ENCODE assay signal across 11 mouse cellular contexts in genomic region chr4:154787960-154788702, GRCm38 (mm10). TPM values are rescaled to one million over a fixed set of nuclear protein-coding genes. Genes with fewer than 3 reads are reported as not detected.
A peak's percentile ranks its signal among the peaks of the same experiment; 100 is the strongest.
DNase-seq lines count a peak whose midpoint lies in the region; ATAC-seq and TF ChIP-seq lines count a peak whose summit lies in the region.
"Had no signal": no experiment of that assay in that cellular context is flagged by ENCODE, and none has a peak within 500 bp of the region (broad histone marks: within the 10 kb centered on the region; RNA-seq: fewer than 3 reads in every experiment).

No protein-coding gene starts in this region.

- no peak for TF ChIP-seq CTCF in forebrain, postnatal 0 days (IDR thresholded peaks at IDR 0.05; ENCODE audit: low read depth)

- WGBS in forebrain, postnatal 0 days, result 61% methylated on average over 13 of the region's 13 CpGs
- WGBS in forebrain, embryonic 13.5 days, result 82% methylated on average over 13 of the region's 13 CpGs
- 43% methylated on average over 13 of the region's 13 CpGs for WGBS in limb, embryonic 13.5 days

- no peaks in the 10 kb centered on the region for H3K36me3 ChIP-seq in forebrain, postnatal 0 days (ENCODE audit: insufficient read depth)
- no peaks in the 10 kb centered on the region for H3K36me3 ChIP-seq in forebrain, embryonic 13.5 days (ENCODE audit: poor library complexity, severe bottlenecking)
- no peaks in the 10 kb centered on the region for H3K36me3 ChIP-seq in limb, embryonic 13.5 days
- H3K36me3 ChIP-seq: midbrain, embryonic 15.5 days had no signal

- H3K4me3 ChIP-seq in forebrain, postnatal 0 days (ENCODE audit: low read depth, low read length), result no peak overlapping the region
- H3K4me3 ChIP-seq in forebrain, embryonic 13.5 days, result no peak overlapping the region
- no peak overlapping the region for H3K4me3 ChIP-seq in limb, embryonic 13.5 days
- H3K4me3 ChIP-seq: midbrain, embryonic 15.5 days had no signal

- H3K4me2 ChIP-seq in forebrain, postnatal 0 days (ENCODE audit: low read depth), result no peak overlapping the region
- H3K4me2 ChIP-seq in forebrain, embryonic 13.5 days, result no peak overlapping the region
- H3K4me2 ChIP-seq in limb, embryonic 13.5 days (replicated peaks), result peak overlapping the region; percentile 30; the same call in 1 of the 2 replicates
- H3K4me2 ChIP-seq: midbrain, embryonic 15.5 days had no signal

- H3K9me3 ChIP-seq in forebrain, postnatal 0 days (ENCODE audit: low read length), result no peaks in the 10 kb centered on the region
- H3K9me3 ChIP-seq in forebrain, embryonic 13.5 days (replicated peaks), result no peaks in the 10 kb centered on the region
- no peaks in the 10 kb centered on the region for H3K9me3 ChIP-seq in limb, embryonic 13.5 days
- H3K9me3 ChIP-seq: midbrain, embryonic 15.5 days had no signal

- no peak overlapping the region for H3K9ac ChIP-seq in forebrain, postnatal 0 days
- no peak overlapping the region for H3K9ac ChIP-seq in forebrain, embryonic 13.5 days
- peak overlapping the region; percentile 43 for H3K9ac ChIP-seq in limb, embryonic 13.5 days
- H3K9ac ChIP-seq: midbrain, embryonic 15.5 days had no signal

- ATAC-seq in forebrain, postnatal 0 days, result peak; percentile 25; the same call in 1 of the 2 replicates
- no peak for ATAC-seq in forebrain, embryonic 13.5 days
- no peak for ATAC-seq in limb, embryonic 13.5 days (ENCODE audit: low FRiP score, low read depth)
- no peak for ATAC-seq in erythroblast, adult 5-6 weeks (replicated peaks; ENCODE audit: low FRiP score, poor library complexity, severe bottlenecking)
- ATAC-seq: midbrain, embryonic 15.5 days had no signal

- H3K27ac ChIP-seq in forebrain, postnatal 0 days (ENCODE audit: low read depth, low read length), result no peak overlapping the region
- H3K27ac ChIP-seq in forebrain, embryonic 13.5 days, result no peak overlapping the region
- peak overlapping the region; percentile 65; the same call in 1 of the 2 replicates for H3K27ac ChIP-seq in limb, embryonic 13.5 days
- H3K27ac ChIP-seq: midbrain, embryonic 15.5 days had no signal

- no peak for DNase-seq in forebrain, postnatal 0 days
- DNase-seq in right cerebral cortex, postnatal 10 days (ENCODE audit: low spot score in 2 of 2), result peak; percentile 44 to 51
- no peak for DNase-seq in right cerebral cortex, postnatal 36 days (ENCODE audit: low spot score in 2 of 2)
- no peak for DNase-seq in adrenal gland, postnatal 10 days
- DNase-seq in thymus, postnatal 10 days (ENCODE audit: low spot score in 2 of 2), result no peak
- DNase-seq: B cell, adult 2 months had no signal

- H3K4me1 ChIP-seq in forebrain, postnatal 0 days (ENCODE audit: insufficient read depth), result no peaks in the 10 kb centered on the region
- no peaks in the 10 kb centered on the region for H3K4me1 ChIP-seq in forebrain, embryonic 13.5 days
- peaks cover 43% of the 10 kb centered on the region for H3K4me1 ChIP-seq in limb, embryonic 13.5 days
- H3K4me1 ChIP-seq: midbrain, embryonic 15.5 days had no signal

- H3K27me3 ChIP-seq in forebrain, postnatal 0 days (ENCODE audit: insufficient read depth, low read length), result no peaks in the 10 kb centered on the region
- peaks cover 5% of the 10 kb centered on the region; the same call in 1 of the 2 replicates for H3K27me3 ChIP-seq in forebrain, embryonic 13.5 days
- peaks cover 54% of the 10 kb centered on the region for H3K27me3 ChIP-seq in limb, embryonic 13.5 days
- H3K27me3 ChIP-seq: midbrain, embryonic 15.5 days had no signal

RNA-seq across cellular contexts. Expression of gene Ttc34, which starts 49.1 kb away (rescaled TPM):
- 3.6 and 3.7 TPM in 2 replicates for total RNA-seq in forebrain, postnatal 0 days (2014; rRNA removed)
- 4.1 TPM in 2 replicates for polyA plus RNA-seq in forebrain, postnatal 0 days (2015; fragmentation: Nextera tagmentation; extraction: Ambion mirVana)
- polyA plus RNA-seq in forebrain, embryonic 13.5 days (2015; fragmentation: Nextera tagmentation; extraction: Ambion mirVana), result 0.31 and 0.45 TPM in 2 replicates
- polyA plus RNA-seq in limb, embryonic 13.5 days (2015; fragmentation: Nextera tagmentation; extraction: Ambion mirVana), result 0.27 and 0.32 TPM in 2 replicates
- under 1 TPM; 0.12 to 0.42 TPM for total RNA-seq in adrenal gland, postnatal 10 days (2021)
- total RNA-seq in erythroblast, adult 5-6 weeks (2015; ENCODE audit: low replicate concordance), result not detected in 2 replicates
- not detected in 2 replicates for total RNA-seq in erythroblast, adult 5-6 weeks (2017; ENCODE audit: low replicate concordance)
- total RNA-seq: liver, adult 2 months had no signal

Comparison
In these comparisons a context has a peak if more than half of its experiments do, and no peak if none do; other contexts are left out.
1. DNase-seq: peak in right cerebral cortex, postnatal 10 days (2 of 2); none in forebrain, postnatal 0 days (single experiment), right cerebral cortex, postnatal 36 days (0 of 2), adrenal gland, postnatal 10 days (single experiment) and thymus, postnatal 10 days (0 of 2).